In genomic region chr7:112444152-112444984, GRCm38 (mm10) we compare ENCODE assay signal across 8 mouse cellular contexts. TPM values are rescaled to one million over a fixed set of nuclear protein-coding genes. Genes with fewer than 3 reads are reported as not detected.
A peak's percentile ranks its signal among the peaks of the same experiment; 100 is the strongest.
DNase-seq lines count a peak whose midpoint lies in the region; ATAC-seq and TF ChIP-seq lines count a peak whose summit lies in the region.

No protein-coding gene starts in this region.

- H3K4me2 ChIP-seq in heart, postnatal 0 days (ENCODE audit: low read depth, low read length) = peak overlapping the region; percentile 1; the same call in 1 of the 2 replicates
- H3K4me2 ChIP-seq in intestine, postnatal 0 days (replicated peaks; ENCODE audit: low read depth) = peak overlapping the region; percentile 37
- H3K4me2 ChIP-seq in midbrain, embryonic 13.5 days (replicated peaks) = peak overlapping the region; percentile 25

- no peak for TF ChIP-seq CTCF in heart, postnatal 0 days (IDR thresholded peaks at IDR 0.05; ENCODE audit: low read depth)
- no peak; the same call in 1 of the 2 replicates for TF ChIP-seq CTCF in intestine, postnatal 0 days (IDR thresholded peaks at IDR 0.05; ENCODE audit: low read depth)
- TF ChIP-seq CTCF in layer of hippocampus, adult 2 months (conservative IDR thresholded peaks at IDR 0.05) = no peak

- 31% methylated on average over 12 of the region's 12 CpGs for WGBS in heart, postnatal 0 days
- 21% methylated on average over 12 of the region's 12 CpGs for WGBS in intestine, postnatal 0 days
- 11% methylated on average over 12 of the region's 12 CpGs for WGBS in midbrain, embryonic 13.5 days

- H3K4me3 ChIP-seq in heart, postnatal 0 days (ENCODE audit: low read depth, low read length) = no peak overlapping the region
- H3K4me3 ChIP-seq in intestine, postnatal 0 days (ENCODE audit: low read depth, low read length) = no peak overlapping the region
- no peak overlapping the region for H3K4me3 ChIP-seq in midbrain, embryonic 13.5 days (replicated peaks)
- no peak overlapping the region for H3K4me3 ChIP-seq in layer of hippocampus, adult 2 months

- ATAC-seq in heart, postnatal 0 days (ENCODE audit: insufficient read depth, low read depth) = peak; percentile 20; the same call in 1 of the 2 replicates
- peak; percentile 81 for ATAC-seq in intestine, postnatal 0 days
- ATAC-seq in midbrain, embryonic 13.5 days = peak; percentile 90

- H3K36me3 ChIP-seq in heart, postnatal 0 days (replicated peaks; ENCODE audit: control insufficient read depth, insufficient read depth, low read length) = no peaks in the 10 kb centered on the region
- no peaks in the 10 kb centered on the region; the same call in 1 of the 2 replicates for H3K36me3 ChIP-seq in intestine, postnatal 0 days (ENCODE audit: control insufficient read depth, insufficient read depth)
- H3K36me3 ChIP-seq in midbrain, embryonic 13.5 days = no peaks in the 10 kb centered on the region

- no peak for DNase-seq in heart, postnatal 0 days (ENCODE audit: low spot score)
- DNase-seq in heart, postnatal 10 days = no peak
- peak; percentile 72 to 82 for DNase-seq in cerebellum, postnatal 25 days
- no peak for DNase-seq in adipocyte (ENCODE audit: low spot score)
- no peak for DNase-seq in layer of hippocampus, adult 9-11 months
- DNase-seq in layer of hippocampus, adult 2 months (ENCODE audit: low spot score in 2 of 2) = no peak

- no peak overlapping the region for H3K9ac ChIP-seq in heart, postnatal 0 days (replicated peaks; ENCODE audit: low read depth, low read length)
- H3K9ac ChIP-seq in intestine, postnatal 0 days (ENCODE audit: low read depth, low read length) = no peak overlapping the region
- H3K9ac ChIP-seq in midbrain, embryonic 13.5 days (replicated peaks) = no peak overlapping the region

- H3K27ac ChIP-seq in heart, postnatal 0 days (ENCODE audit: low read depth) = peak overlapping the region; percentile 27; the same call in 1 of the 2 replicates
- H3K27ac ChIP-seq in intestine, postnatal 0 days (ENCODE audit: low read depth, low read length) = 0 out of 2 replicates have a peak overlapping the region, but pooled peaks have one; percentile 15
- peak overlapping the region; percentile 81 for H3K27ac ChIP-seq in midbrain, embryonic 13.5 days
- H3K27ac ChIP-seq in layer of hippocampus, adult 2 months = no peak overlapping the region

- TF ChIP-seq EP300 in heart, postnatal 0 days (IDR thresholded peaks at IDR 0.05; ENCODE audit: low read depth) = no peak

- intact Hi-C loops in heart, postnatal 10 days (cut with DNase I) = no loop called here

- H3K27me3 ChIP-seq in heart, postnatal 0 days (ENCODE audit: control insufficient read depth, insufficient read depth, low read length) = no peaks in the 10 kb centered on the region
- H3K27me3 ChIP-seq in intestine, postnatal 0 days (replicated peaks; ENCODE audit: control insufficient read depth, insufficient read depth, low read length) = no peaks in the 10 kb centered on the region
- no peaks in the 10 kb centered on the region for H3K27me3 ChIP-seq in midbrain, embryonic 13.5 days

- H3K4me1 ChIP-seq in heart, postnatal 0 days (ENCODE audit: control insufficient read depth, insufficient read depth) = peaks cover 24% of the 10 kb centered on the region
- H3K4me1 ChIP-seq in intestine, postnatal 0 days (replicated peaks; ENCODE audit: control insufficient read depth, insufficient read depth, low read length) = peaks cover 11% of the 10 kb centered on the region
- H3K4me1 ChIP-seq in midbrain, embryonic 13.5 days (replicated peaks) = peaks cover 26% of the 10 kb centered on the region

- no peaks in the 10 kb centered on the region for H3K9me3 ChIP-seq in heart, postnatal 0 days (replicated peaks; ENCODE audit: control insufficient read depth, low read length)
- H3K9me3 ChIP-seq in intestine, postnatal 0 days (ENCODE audit: control insufficient read depth) = no peaks in the 10 kb centered on the region
- no peaks in the 10 kb centered on the region; the same call in 1 of the 2 replicates for H3K9me3 ChIP-seq in midbrain, embryonic 13.5 days

RNA-seq across cellular contexts. Expression of gene Parva, which starts 17.1 kb away (rescaled TPM):
- total RNA-seq in heart, postnatal 0 days (2014; rRNA removed; ENCODE audit: low replicate concordance) = 46.7 and 53.0 TPM in 2 replicates
- 39.7 and 41.6 TPM in 2 replicates for polyA plus RNA-seq in heart, postnatal 0 days (2015; fragmentation: Nextera tagmentation; extraction: Ambion mirVana)
- total RNA-seq in heart, postnatal 10 days (2021) = 10 to 100 TPM; 88.1 to 92.3 TPM
- polyA plus RNA-seq in intestine, postnatal 0 days (2015; fragmentation: Nextera tagmentation; extraction: Ambion mirVana) = 37.4 and 40.1 TPM in 2 replicates
- 29.3 and 30.3 TPM in 2 replicates for polyA plus RNA-seq in midbrain, embryonic 13.5 days (2015; fragmentation: Nextera tagmentation; extraction: Ambion mirVana)
- total RNA-seq in layer of hippocampus, adult 2 months (2021) = 10 to 100 TPM; 47.6 to 49.1 TPM

Comparison
In these comparisons a context has a peak if more than half of its experiments do, and no peak if none do; other contexts are left out.
1. ATAC-seq: peak in every context shown above with its lines; median percentile 90 in midbrain, embryonic 13.5 days; 81 in intestine, postnatal 0 days; 20 in heart, postnatal 0 days.
2. DNase-seq: peak in cerebellum, postnatal 25 days (2 of 2); none in heart, postnatal 0 days (single experiment), heart, postnatal 10 days (0 of 2), adipocyte (single experiment), layer of hippocampus, adult 9-11 months (single experiment) and layer of hippocampus, adult 2 months (0 of 2).
3. Peak in every context shown above with its lines, with median percentiles within 50 percentile points of each other: H3K4me2 ChIP-seq.